Mouse (Mus musculus): ENCODE results near the gene Cd40lg.

GRCm38 (mm10) chrX:57210591-57210990 lies 1.4 kb upstream of the Cd40lg start:
- no peak for TF ChIP-seq CTCF (conservative IDR thresholded peaks at IDR 0.05; ENCODE audit: low read length)
- no peak for TF ChIP-seq POU5F1 (IDR thresholded peaks at IDR 0.05; ENCODE audit: borderline replicate concordance, low read length)
- TF ChIP-seq NANOG (IDR thresholded peaks at IDR 0.05; ENCODE audit: borderline replicate concordance, low read length), result no peak
